Mouse (Mus musculus) embryonic fibroblast, embryonic 13.5 days (primary cell): ENCODE results near the gene Zxdc.
A peak's percentile ranks its signal among the peaks of the same experiment; 100 is the strongest.

ENCODE experiments used
- CTCF ChIP-seq: IDR thresholded peaks from 2 replicates; pipeline ENCODE4 v1.5.1; 2011; ENCODE audit warnings: mild to moderate bottlenecking, control low read depth, low read length, moderate library complexity, borderline replicate concordance; ENCODE audit not compliant: insufficient read depth
- POLR2A ChIP-seq: IDR thresholded peaks from 2 replicates; pipeline ENCODE4 v1.6.1; 2011; ENCODE audit warnings: low read depth, mild to moderate bottlenecking, control low read depth, low read length, moderate library complexity

DNA sequence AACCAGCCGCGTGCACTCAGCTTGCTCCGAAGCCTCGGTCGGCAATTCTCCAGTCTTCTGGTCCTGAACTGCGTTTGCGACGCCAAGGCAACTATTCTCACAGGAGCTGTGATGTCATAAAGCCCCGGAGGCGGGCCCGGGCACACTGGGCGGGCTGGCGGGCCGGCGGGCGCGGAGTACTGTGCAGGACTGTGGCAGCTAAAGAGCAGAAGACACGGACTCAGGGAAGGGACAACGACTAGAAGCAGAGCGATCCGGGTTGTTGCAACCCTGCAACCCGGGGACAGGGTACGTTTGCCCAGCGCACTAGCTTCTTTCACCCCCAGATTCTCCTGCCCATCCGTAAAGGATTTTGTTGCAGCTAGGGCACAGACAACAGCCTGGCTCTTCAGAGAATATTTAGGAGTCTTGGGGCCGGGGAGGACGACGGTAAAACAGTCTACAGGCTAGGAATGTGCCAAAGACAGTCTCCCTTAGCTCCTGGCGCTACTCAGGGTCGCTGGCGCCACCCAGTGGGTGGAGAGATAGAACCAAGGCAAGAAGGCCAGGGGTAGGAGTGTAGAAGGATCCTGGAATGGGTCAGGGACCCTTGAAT is 59.2 kb downstream of the Zxdc start, which contains the start of gene Cfap100:
- TF ChIP-seq POLR2A (peak; percentile 47), CTCF (peak; percentile 81)
